Mouse (Mus musculus) ovary, postnatal 10 days (tissue): ENCODE results near the gene Inava.

ENCODE experiments used
- DNase-seq: peaks from one replicate; pipeline ENCODE4 v3.0.0; 2022; ENCODE audit warnings: low spot score

Inava gene

GRCm38 (mm10) chr1:136233892-136234594 is at the start of gene Inava:
TSS of gene Inava (minus strand) at chr1:136234264.
- peak; percentile 20 for DNase-seq

- DNase-seq, result no peak
These were observed 43.3 kb upstream of the Inava start for GRCm38 (mm10) chr1:136277366-136277765.

DNA sequence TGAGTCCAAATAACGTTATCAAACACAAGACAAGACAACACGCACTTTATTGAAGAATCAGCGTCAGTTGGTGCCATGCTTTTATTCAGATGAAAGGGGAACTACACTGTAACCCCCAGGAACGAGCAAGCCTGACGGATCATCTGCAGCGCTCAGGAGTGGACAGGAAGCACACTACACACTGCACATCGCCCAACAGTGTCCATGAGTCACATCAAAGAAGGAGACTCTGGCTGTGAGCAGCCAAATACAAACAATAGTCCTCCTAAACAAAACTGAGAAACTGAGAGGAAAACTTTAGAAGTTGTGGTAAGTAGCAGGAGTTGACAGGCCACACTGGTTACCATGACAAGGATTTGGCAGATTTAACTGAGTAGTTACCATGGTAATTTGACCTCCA is 34.2 kb upstream of the Inava start:
- no peak for DNase-seq

DNA sequence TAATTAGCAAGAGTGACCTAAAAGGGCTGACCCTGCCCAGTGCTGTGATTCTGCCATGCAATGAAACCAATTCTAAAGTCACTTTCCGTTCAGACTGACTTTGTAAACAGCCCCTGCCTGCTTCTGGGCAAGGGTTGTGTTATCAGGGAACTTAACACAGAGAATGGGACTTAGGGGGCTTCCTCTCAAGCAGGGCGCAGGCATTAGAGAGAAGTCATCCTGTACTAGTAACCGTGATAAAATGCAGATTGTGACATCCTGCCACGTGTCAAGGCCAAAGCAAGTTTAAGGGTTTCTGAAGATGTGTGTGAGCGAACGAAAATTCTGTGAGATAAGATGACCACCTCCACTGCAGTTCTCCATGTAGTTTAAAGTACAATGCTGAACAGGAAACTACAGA is 32.1 kb upstream of the Inava start:
- DNase-seq, result no peak

DNA sequence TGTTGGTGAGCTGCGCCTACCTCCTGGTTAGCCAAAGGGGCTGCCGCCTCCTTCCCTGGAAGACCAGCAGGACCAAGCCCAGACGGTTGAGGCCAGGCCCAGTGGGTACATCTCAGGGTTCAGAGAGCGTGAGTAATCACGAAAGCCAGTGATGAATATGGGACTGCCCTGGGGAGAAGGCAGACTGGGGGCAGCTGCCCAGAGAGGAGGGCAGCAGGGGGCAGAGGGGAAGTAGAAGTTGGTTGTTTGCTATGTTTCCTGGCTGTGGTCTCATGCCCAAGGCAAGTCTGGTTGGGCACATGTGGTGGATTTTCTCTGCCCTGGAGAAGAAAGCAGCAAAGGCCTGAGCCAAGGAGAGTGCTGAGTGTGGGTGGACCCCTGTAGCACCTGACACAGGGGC is 29.3 kb upstream of the Inava start:
- no peak for DNase-seq

GRCm38 (mm10) chr1:136260635-136261238 is 26.7 kb upstream of the Inava start, which contains the start of gene Gpr25:
TSS of gene Gpr25 (minus strand) at chr1:136260873.
- peak; percentile 2 for DNase-seq

DNA sequence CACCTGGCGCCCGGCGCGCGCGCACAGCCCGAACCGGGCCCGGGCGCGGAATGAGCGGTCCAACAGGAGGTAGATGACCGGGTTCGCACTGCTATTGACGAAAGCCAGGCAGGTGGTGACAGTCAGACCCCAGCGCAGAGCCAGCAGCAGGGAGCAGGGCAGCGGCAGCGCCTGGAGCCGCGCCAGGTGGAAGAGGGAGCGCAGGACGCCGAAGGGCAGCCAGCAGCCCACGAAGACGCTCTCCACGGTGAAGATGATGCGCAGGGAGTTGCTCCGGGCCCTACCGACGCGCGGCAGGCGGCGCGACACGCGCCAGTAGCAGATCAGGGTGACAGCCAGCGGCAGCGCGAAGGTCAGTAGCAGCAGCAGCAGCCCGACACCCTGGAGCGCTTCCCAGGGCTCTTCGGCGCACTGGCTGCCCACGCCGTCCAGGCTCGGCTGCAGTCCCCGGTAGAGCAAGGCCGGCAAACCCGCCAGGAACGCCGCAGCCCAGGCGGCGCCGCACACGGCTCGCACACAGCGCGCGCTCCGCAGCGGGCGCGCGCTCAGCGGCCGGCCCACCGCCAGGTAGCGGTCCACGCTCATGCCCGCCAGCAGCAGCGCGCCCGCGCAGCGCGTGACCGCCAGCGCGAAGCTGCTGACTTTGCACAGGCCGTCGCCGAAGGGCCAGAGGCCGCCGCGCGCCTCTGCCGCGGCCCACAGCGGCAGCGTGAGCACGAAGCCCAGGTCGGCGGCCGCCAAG is 26.0 kb upstream of the Inava start:
- DNase-seq, result peak; percentile 5

DNA sequence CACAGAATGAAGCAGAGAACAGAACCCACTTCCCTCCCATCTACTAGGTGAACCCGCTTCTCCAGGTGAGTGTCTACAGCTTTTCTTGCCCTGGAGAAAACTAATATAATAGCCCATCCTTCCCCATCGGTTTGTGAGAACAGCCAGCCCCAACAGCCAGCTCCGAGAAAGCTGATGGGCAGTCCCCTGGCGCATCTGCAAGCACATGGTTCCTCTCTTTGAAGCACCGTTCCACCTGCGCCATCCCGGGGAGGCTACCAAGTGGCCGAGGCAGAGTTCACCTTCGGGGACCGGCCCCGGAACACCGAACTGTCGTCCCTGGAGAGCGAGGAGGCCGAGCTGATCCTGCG is 25.5 kb upstream of the Inava start:
- no peak for DNase-seq

DNA sequence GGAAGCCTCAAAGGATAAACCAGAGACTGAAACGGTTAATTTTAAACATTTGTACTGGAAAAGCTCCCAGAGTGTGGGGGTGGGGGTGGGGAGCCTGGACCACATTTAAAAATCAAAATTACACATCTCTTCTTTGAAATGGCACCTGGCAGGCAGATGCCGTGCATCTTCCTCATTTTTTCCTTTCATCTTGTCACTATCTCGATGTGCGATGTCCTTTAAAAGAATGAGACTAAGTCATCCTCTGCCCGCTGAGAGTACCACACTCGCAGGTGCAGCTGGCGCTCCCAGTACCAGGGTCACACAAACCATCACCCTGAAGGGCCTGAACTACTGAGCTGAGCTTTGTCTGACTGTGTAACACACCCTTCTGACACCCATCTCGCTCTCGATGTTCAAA is 24.4 kb upstream of the Inava start:
- no peak for DNase-seq

DNA sequence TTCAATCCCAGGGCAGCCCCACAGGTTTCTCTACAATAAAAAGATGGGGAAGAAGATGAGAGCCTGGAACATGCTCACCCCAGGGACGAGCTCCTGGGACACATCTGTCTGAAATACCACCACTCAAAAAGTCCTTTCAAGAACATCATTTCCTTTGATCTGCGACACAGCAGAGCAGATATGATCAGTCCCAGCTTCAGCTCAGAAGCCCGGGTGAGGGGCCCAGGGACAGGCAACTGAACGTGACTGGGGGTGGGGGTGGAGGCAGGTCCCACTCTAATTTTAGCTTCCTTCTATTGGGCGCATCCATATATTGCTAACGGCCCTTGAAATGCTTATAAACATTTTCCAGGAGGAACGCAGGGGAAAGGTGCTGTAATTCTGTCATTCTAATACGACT is 21.6 kb upstream of the Inava start:
- no peak for DNase-seq

GRCm38 (mm10) chr1:136255174-136255573 is 21.1 kb upstream of the Inava start:
- DNase-seq, result no peak

GRCm38 (mm10) chr1:136254503-136255065 is 20.5 kb upstream of the Inava start:
- DNase-seq, result no peak

DNA sequence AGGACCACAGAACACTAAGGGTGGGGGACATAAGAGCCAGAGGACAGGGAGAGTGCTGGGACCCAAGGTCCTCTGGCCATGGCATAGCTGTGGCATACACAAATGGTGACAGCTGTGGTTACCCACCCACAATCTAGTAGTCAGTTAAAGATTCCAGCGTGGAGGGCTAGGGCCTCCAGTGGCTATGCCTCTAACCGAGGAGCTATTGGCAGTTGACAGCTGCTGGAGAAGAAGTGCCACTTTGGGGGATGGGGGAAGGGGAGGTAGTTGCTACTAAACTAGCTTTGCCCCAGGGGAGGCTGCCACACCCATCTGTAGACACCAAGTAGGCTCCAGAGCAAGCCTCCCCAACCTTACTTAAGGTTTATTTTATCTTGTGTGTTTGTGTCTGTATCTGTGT is 19.4 kb upstream of the Inava start:
- no peak for DNase-seq

- DNase-seq, result no peak
These were observed 15.6 kb upstream of the Inava start for GRCm38 (mm10) chr1:136249662-136250061.

DNA sequence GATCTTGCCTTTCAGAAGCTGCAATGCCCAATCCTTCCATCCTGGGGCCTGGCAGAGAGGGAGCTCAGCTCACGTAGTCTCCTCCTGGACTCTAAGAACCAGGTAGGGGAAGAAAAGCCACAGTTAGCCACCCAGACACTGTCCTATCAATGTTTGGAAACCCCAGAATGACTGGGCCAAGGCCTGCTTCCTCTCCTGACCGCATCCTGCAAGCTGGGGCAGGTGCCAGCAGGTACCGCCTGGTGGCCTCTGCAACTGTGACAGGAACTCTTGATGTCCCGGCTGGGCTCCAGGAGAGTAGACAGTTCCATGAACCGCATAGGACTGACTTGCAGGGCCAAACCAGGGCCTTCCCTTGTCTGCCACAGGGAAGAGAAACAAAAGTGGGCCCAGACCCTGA is 13.3 kb upstream of the Inava start:
- DNase-seq, result no peak

DNA sequence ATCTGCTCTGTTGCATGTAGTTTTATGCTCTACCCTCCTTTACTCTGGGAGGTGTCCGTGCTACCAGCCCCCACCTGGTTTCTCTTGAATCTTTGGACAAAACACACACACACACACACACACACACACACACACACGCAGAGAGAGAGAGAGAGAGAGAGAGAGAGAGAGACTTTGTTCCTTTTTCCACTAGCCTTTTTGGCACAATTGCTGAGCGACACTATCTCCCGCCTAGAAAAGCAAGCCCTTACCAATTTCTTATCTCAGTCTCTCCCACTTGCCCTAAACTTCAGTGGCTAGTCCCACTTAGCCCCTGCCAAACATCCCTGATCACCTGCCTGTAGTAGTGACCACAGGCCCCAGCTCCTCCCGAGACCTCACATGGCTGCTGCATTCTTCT is 10.4 kb upstream of the Inava start:
- no peak for DNase-seq

DNA sequence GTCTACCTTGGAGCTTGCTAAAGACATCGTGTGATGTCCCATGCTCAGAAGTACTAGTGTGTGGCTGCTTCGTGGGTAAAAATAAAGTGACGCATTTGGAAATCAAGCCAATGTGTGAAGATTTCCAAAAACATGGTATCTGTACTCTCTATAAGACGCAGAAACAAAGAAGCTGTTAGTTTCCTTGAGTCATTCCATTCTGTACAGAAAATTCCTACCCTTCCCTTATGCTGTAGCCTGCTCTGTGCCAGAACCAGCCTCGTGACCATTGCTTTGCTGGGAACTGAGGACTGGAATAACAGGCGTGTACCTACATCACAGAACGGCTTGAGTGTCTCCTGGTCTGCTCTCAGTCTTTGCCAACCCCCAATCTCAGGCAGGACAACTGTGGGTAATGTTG is 7.7 kb upstream of the Inava start:
- DNase-seq, result no peak

DNA sequence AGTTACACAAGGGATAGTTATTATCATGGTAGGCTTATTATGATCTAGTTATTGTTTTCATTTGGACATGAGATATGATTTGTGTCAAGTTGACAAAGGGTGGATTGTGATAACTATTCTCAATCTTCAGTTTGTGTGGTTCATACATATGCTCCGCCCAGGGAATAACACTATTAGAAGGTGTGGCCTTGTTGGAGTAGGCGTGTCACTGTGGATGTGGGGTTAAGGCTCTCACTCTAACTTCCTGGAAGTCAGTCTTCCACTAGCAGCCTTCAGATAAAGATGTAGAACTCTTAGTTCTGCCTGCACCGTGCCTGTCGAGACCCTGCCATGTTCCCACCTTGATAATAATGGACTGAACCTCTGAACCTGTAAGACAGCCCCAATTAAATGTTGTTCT is 4.4 kb upstream of the Inava start:
- DNase-seq, result no peak

- no peak for DNase-seq
These were observed 580 bp upstream of the Inava start for GRCm38 (mm10) chr1:136234595-136235092.

- DNase-seq, result no peak
These were observed 876 bp downstream of the Inava start for GRCm38 (mm10) chr1:136232986-136233790.

GRCm38 (mm10) chr1:136232285-136232926 is 1.7 kb downstream of the Inava start:
- DNase-seq, result no peak
